Mouse (Mus musculus) stomach, embryonic 16.5 days (tissue): ENCODE measurements at regions not wholly inside any gene's neighbourhood (a gene's known extent, or its start where the extent isn't known, plus 50 kb on each side); places are given as distances from the start of the nearest gene placed in this dataset.
A peak's percentile ranks its signal among the peaks of the same experiment; 100 is the strongest.

Source experiments
- ATAC-seq: fragments of 200-750 bp; cut with Nextera tagmentation; 2 replicates; pipeline ENCODE4 v1.8.0; 2017; ENCODE audit warnings: moderate number of reproducible peaks, moderate TSS enrichment; ENCODE audit not compliant: insufficient read depth, low FRiP score
- H3K27ac ChIP-seq: fragments of 300-500 bp; sonication (generic); 2 replicates; pipeline ENCODE4 v1.5.1; 2014; ENCODE audit warnings: low read length
- H3K27me3 ChIP-seq: fragments of 300-500 bp; sonication (generic); 2 replicates; pipeline ENCODE4 v1.6.1; 2014; ENCODE audit warnings: low read length, control low read depth, mixed read lengths; ENCODE audit not compliant: control insufficient read depth, insufficient read depth
- H3K36me3 ChIP-seq: fragments of 300-500 bp; sonication (generic); 2 replicates; pipeline ENCODE4 v1.6.1; 2014; ENCODE audit warnings: low read length; ENCODE audit not compliant: control insufficient read depth, insufficient read depth
- H3K4me1 ChIP-seq: fragments of 300-500 bp; sonication (generic); 2 replicates; pipeline ENCODE4 v1.6.1; 2014; ENCODE audit warnings: low read length, control low read depth, mixed read lengths; ENCODE audit not compliant: control insufficient read depth, insufficient read depth
- H3K4me2 ChIP-seq: fragments of 300-500 bp; sonication (generic); 2 replicates; pipeline ENCODE4 v1.6.1; 2014; ENCODE audit warnings: low read depth, low read length, mixed read lengths
- H3K4me3 ChIP-seq: fragments of 300-500 bp; sonication (generic); replicated peaks from 2 replicates; pipeline ENCODE4 v1.5.1; 2014; ENCODE audit warnings: mild to moderate bottlenecking, low read length
- H3K9ac ChIP-seq: fragments of 300-500 bp; sonication (generic); 2 replicates; pipeline ENCODE4 v1.6.1; 2014; ENCODE audit warnings: low read length
- H3K9me3 ChIP-seq: fragments of 300-500 bp; sonication (generic); replicated peaks from 2 replicates; pipeline ENCODE4 v1.6.1; 2016; ENCODE audit warnings: low read length, control low read depth; ENCODE audit not compliant: control insufficient read depth
- WGBS: fragments of 180-500 bp; shearing (Covaris S2); extraction: QIAGEN DNeasy Blood & Tissue Kit; methylation state at CpG from one replicate; pipeline ENCODE4 v1.1.7; 2014; 5-methylcytosine and 5-hydroxymethylcytosine counted together

DNA sequence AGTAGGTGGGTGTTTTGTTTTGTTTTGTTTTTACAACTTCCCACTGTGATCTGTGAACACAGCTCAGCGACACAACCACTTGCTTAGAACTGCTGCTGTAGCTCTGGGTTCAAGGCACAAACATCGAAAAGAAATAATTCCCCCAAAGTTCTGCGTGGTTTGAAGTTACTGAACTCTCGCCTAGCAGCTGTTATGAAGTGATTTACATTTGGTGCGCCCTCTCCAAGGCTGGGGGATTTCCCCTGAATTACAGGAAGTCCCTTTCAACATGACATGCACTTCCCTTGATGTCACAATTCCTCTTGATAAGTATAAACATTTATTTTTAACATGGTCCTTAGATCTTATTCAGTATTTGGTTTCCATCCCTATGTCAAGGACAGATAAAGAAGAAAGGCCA is 336.3 kb upstream of the Adgrl2 start:
- H3K36me3 ChIP-seq, result no peaks in the 10 kb centered on the region
- no peaks in the 10 kb centered on the region; the same call in 1 of the 2 replicates for H3K9me3 ChIP-seq
- H3K4me2 ChIP-seq, result no peak overlapping the region
- no peak for ATAC-seq
- no peaks in the 10 kb centered on the region for H3K4me1 ChIP-seq
- H3K27ac ChIP-seq, result 0 out of 2 replicates have a peak overlapping the region, but pooled peaks have one; percentile 12
- no peak overlapping the region for H3K4me3 ChIP-seq
- no peaks in the 10 kb centered on the region for H3K27me3 ChIP-seq
- WGBS, result 33% methylated on average over 5 of the region's 5 CpGs
- no peak overlapping the region for H3K9ac ChIP-seq

DNA sequence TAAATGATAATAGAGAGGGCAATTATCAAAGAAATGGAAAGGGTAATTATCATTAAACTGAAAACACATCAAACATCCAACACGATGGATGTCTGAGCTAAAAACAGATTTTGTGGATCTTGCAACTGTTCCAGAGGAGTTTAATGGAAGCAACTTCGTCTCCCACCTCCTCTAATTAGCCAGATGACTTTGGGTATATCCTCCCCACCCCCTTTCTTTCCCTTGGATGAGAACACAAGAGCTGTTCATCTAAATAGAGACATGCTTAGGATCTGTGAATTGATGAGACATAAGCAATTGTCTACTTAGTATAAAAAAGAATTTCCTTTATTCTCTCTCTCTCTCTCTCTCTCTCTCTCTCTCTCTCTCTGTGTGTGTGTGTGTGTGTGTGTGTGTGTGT is 333.7 kb upstream of the Adgrl2 start:
- Histone ChIP-seq H3K9ac (no peak overlapping the region), H3K4me1 (no peaks in the 10 kb centered on the region), H3K4me2 (no peak overlapping the region), H3K27ac (no peak overlapping the region), H3K4me3 (no peak overlapping the region), H3K9me3 (no peaks in the 10 kb centered on the region; the same call in 1 of the 2 replicates), H3K36me3 (no peaks in the 10 kb centered on the region), H3K27me3 (no peaks in the 10 kb centered on the region)
- 78% methylated on average over 2 of the region's 2 CpGs for WGBS
- no peak for ATAC-seq

DNA sequence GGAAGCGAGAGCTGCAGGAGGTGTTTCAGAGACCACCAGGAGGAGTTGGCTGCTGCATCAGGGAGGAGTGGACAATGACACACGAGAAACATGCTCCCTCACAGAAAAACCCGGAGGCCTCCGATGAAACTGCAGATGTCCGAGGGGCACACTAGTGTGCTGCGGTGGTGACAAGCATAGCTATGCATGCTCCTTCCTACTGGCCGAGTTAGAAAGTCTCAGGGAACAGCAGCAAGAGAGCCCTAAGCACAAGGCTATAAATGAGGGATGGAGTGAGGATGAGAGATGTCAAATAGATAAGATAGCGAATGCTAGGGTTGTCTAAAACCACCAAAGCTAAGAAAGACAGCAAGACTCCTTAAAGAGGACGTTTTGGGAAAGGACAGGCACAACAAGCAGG is 328.4 kb upstream of the Adgrl2 start:
- ATAC-seq, result no peak
- Histone ChIP-seq H3K36me3 (no peaks in the 10 kb centered on the region), H3K4me3 (no peak overlapping the region), H3K9me3 (no peaks in the 10 kb centered on the region; the same call in 1 of the 2 replicates), H3K4me2 (no peak overlapping the region), H3K27ac (no peak overlapping the region), H3K27me3 (no peaks in the 10 kb centered on the region), H3K9ac (no peak overlapping the region), H3K4me1 (no peaks in the 10 kb centered on the region)
- WGBS, result 66% methylated on average over 9 of the region's 9 CpGs

DNA sequence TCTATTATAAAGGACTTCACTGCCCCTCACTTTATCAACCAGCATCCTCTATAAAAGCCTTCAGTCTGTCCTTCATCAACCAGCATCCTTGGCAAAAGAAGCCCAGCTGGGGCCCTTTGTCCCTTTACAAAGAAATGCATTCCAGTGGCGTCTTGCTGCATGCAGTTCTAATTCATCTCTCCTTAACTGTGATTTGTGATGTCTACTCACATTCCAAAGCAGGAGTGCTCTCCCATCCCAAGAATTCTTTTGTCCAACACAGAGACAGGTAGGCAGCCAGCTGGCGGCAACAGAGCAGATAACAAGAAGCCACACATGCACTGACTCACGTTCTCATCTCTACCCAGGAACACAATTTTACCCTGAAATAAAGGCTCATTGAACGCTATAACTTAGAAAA is 323.9 kb upstream of the Adgrl2 start:
- H3K27ac ChIP-seq, result no peak overlapping the region
- no peaks in the 10 kb centered on the region for H3K9me3 ChIP-seq
- no peak overlapping the region for H3K4me2 ChIP-seq
- no peaks in the 10 kb centered on the region; the same call in 1 of the 2 replicates for H3K36me3 ChIP-seq
- 71% methylated on average over 4 of the region's 4 CpGs for WGBS
- H3K9ac ChIP-seq, result no peak overlapping the region
- H3K4me1 ChIP-seq, result no peaks in the 10 kb centered on the region
- no peak for ATAC-seq
- no peak overlapping the region for H3K4me3 ChIP-seq
- no peaks in the 10 kb centered on the region for H3K27me3 ChIP-seq

DNA sequence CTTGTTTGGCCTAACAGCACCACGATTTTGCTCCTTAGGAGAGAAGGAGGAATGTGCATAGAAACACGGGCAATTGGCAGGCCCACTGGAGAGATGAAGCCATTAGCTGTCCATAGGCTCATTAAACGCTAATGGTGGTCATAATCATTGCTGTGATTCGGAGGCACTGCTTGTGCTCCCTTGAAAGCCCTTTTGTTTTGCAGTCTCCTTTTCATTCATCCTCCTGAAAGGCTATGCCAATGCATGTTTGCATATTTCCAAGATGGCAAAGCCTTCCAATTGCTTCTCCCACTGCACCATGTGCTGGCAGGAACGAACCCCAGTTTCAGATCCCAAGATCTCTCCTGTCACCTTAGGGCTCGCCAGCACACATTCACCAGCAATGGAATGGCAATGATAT is 322.9 kb upstream of the Adgrl2 start:
- H3K27me3 ChIP-seq, result no peaks in the 10 kb centered on the region
- H3K27ac ChIP-seq, result no peak overlapping the region
- no peak overlapping the region for H3K4me2 ChIP-seq
- no peak for ATAC-seq
- H3K36me3 ChIP-seq, result no peaks in the 10 kb centered on the region; the same call in 1 of the 2 replicates
- no peak overlapping the region for H3K9ac ChIP-seq
- H3K4me3 ChIP-seq, result no peak overlapping the region
- WGBS, result 92% methylated on average over 6 of the region's 6 CpGs
- H3K4me1 ChIP-seq, result no peaks in the 10 kb centered on the region
- H3K9me3 ChIP-seq, result no peaks in the 10 kb centered on the region

DNA sequence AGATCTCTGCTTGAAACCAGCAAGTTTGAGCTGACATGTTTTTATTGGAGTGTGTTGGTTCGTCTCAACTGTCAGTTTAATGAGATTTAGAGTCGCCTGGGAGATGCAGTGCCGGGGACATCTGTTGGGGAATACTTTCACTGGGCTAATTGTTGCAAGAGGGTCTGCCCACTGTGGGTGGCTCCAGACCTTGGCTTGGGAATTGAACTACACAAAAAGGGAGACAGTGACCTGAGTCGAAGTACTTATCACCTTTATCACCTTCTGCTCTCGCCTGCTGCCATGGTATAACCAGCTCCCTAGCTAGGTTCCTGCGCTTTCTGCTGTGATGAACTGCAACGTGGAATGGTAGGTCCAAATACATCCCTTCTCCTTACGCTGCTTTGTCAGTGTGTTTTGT is 321.2 kb upstream of the Adgrl2 start:
- Histone ChIP-seq H3K4me2 (no peak overlapping the region), H3K4me3 (no peak overlapping the region), H3K9me3 (no peaks in the 10 kb centered on the region), H3K9ac (no peak overlapping the region), H3K27me3 (no peaks in the 10 kb centered on the region), H3K4me1 (no peaks in the 10 kb centered on the region), H3K27ac (no peak overlapping the region), H3K36me3 (no peaks in the 10 kb centered on the region; the same call in 1 of the 2 replicates)
- 83% methylated on average over 8 of the region's 8 CpGs for whole genome bisulfite sequencing
- no peak for ATAC-seq

DNA sequence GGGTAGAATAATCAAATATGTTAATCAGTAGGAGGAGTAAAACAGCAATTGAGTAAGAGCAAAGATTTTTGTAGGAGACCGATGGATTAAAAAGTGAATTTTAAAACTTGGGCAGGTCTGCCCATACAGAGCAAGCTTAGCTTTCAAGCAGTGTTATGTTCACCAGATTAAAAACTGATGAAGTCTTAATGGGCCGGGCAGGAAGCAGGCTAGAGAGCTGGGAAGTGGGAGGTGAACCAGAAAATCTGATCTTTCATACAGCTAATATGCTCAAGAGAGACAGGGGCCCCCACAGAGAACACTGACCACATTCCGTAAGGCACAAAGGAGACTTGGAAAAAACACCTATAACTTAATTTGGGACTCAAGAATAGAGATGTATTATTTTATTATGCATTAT is 316.4 kb upstream of the Adgrl2 start:
- no peak for ATAC-seq
- Histone ChIP-seq H3K4me1 (peaks cover 9% of the 10 kb centered on the region; the same call in 1 of the 2 replicates), H3K4me3 (no peak overlapping the region), H3K27ac (no peak overlapping the region), H3K27me3 (no peaks in the 10 kb centered on the region), H3K9me3 (no peaks in the 10 kb centered on the region), H3K4me2 (no peak overlapping the region), H3K36me3 (no peaks in the 10 kb centered on the region; the same call in 1 of the 2 replicates), H3K9ac (no peak overlapping the region)
- 73% methylated on average over 3 of the region's 3 CpGs for WGBS

DNA sequence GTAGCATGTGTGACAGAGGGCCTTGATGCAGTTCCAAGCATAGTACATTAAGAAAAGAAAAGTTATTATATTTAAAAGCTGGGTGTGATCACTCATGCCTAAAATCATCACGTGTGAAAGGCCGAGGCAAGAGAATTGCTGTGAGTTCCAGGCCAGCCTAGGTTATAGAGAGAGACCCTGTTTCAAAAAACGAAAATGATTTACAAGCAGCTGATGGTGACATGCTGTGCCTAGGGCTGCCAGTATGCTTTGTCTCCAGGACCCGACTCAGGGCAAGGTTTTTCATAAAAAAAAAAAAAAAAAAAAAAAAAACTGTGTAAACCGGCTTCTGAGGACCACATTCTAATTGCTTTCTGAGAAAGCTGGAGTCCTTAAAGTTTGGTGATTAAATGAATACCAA is 315.9 kb upstream of the Adgrl2 start:
- Histone ChIP-seq H3K27me3 (no peaks in the 10 kb centered on the region), H3K4me1 (peaks cover 9% of the 10 kb centered on the region; the same call in 1 of the 2 replicates), H3K9ac (no peak overlapping the region), H3K9me3 (no peaks in the 10 kb centered on the region), H3K36me3 (no peaks in the 10 kb centered on the region), H3K27ac (no peak overlapping the region), H3K4me2 (no peak overlapping the region), H3K4me3 (no peak overlapping the region)
- ATAC-seq, result no peak
- WGBS, result 51% methylated on average over 5 of the region's 5 CpGs

DNA sequence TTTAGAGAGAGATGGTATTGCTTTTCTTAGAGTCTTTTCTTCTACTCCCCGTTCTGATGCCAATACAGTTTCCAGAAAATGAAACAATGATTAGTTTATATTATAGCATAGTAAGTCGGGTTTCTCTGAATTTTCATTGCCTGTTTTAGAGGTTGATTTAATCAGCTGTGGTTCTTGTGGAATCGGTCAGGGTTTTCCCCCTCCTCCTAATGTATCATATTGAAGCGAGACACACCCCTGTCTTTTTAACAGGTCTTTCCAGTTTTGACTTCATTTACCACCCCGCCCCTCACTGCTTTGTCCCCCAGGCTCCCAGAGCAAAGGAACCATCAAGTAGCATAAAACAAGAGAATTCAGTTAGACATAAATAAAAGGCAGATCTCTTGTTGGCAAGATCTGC is 315.1 kb upstream of the Adgrl2 start:
- ATAC-seq, result no peak
- Histone ChIP-seq H3K4me1 (peaks cover 9% of the 10 kb centered on the region; the same call in 1 of the 2 replicates), H3K27me3 (no peaks in the 10 kb centered on the region), H3K36me3 (no peaks in the 10 kb centered on the region), H3K27ac (no peak overlapping the region), H3K9me3 (no peaks in the 10 kb centered on the region), H3K4me3 (no peak overlapping the region), H3K4me2 (no peak overlapping the region; the same call in 1 of the 2 replicates), H3K9ac (no peak overlapping the region)
- WGBS, result 36% methylated on average over 5 of the region's 5 CpGs
